Mouse (Mus musculus) megakaryocyte, embryonic 14.5 days (primary cell): ENCODE data around the gene Slc2a12. TPM values are rescaled to one million over a fixed set of nuclear protein-coding genes. Genes with fewer than 3 reads are reported as not detected.

Source experiments
- H3K27me3 ChIP-seq: replicated peaks from 2 replicates; pipeline ENCODE3; 2012; ENCODE audit warnings: inconsistent platforms
- H3K36me3 ChIP-seq: replicated peaks from 2 replicates; pipeline ENCODE3; 2012; ENCODE audit warnings: low read length, inconsistent platforms, mixed read lengths
- H3K4me1 ChIP-seq: 2 replicates; pipeline ENCODE4 v1.6.1; 2012; ENCODE audit warnings: inconsistent platforms
- H3K4me3 ChIP-seq: replicated peaks from 2 replicates; pipeline ENCODE3; 2012; ENCODE audit warnings: moderate library complexity, mild to moderate bottlenecking, inconsistent platforms
- H3K9me3 ChIP-seq: 2 replicates; pipeline ENCODE4 v1.6.1; 2012; ENCODE audit warnings: inconsistent platforms
- FLI1 ChIP-seq: IDR thresholded peaks from 2 replicates; pipeline ENCODE4 v1.6.1; 2012; ENCODE audit warnings: low read length, inconsistent platforms, mixed read lengths
- GATA1 ChIP-seq: IDR thresholded peaks from 3 replicates; pipeline ENCODE4 v1.6.1; 2012; ENCODE audit warnings: mixed read lengths, low read length, inconsistent platforms, borderline replicate concordance
- polyA plus RNA-seq: library from polyadenylated mRNA; stranded (reverse); fragments of >175 nt; gene quantifications from 2 replicates; pipeline ENCODE4 v1.2.3, GENCODE M21; 2012; ENCODE audit warnings: low replicate concordance; ENCODE audit not compliant: insufficient read depth

Gene Slc2a12
- polyA plus RNA-seq, 1 experiment: not detected

- Histone ChIP-seq H3K4me1 (peaks cover 24% of the 10 kb centered on the region), H3K27me3 (no peaks in the 10 kb centered on the region), H3K36me3 (peaks cover 45% of the 10 kb centered on the region), H3K9me3 (no peaks in the 10 kb centered on the region), H3K4me3 (peak overlapping the region; percentile 14)
- no peak for TF ChIP-seq GATA1
- no peak for TF ChIP-seq FLI1
Measured at GRCm38 (mm10) chr10:22699487-22700335, 54.9 kb downstream of the Slc2a12 start.

GRCm38 (mm10) chr10:22700773-22701172, 56.0 kb downstream of the Slc2a12 start:
- no peak for TF ChIP-seq GATA1
- no peak for TF ChIP-seq FLI1

GRCm38 (mm10) chr10:22701485-22702315, 56.9 kb downstream of the Slc2a12 start:
- H3K27me3 ChIP-seq: no peaks in the 10 kb centered on the region
- no peak for TF ChIP-seq FLI1
- no peak for TF ChIP-seq GATA1
- peaks cover 65% of the 10 kb centered on the region for H3K36me3 ChIP-seq

More at GRCm38 (mm10) chr10:22700773-22701172, 56.0 kb downstream of the Slc2a12 start:
- Histone ChIP-seq H3K27me3 (no peaks in the 10 kb centered on the region), H3K36me3 (peaks cover 56% of the 10 kb centered on the region), H3K4me3 (no peak overlapping the region), H3K4me1 (peaks cover 24% of the 10 kb centered on the region), H3K9me3 (no peaks in the 10 kb centered on the region)

GRCm38 (mm10) chr10:22703844-22704243, 59.0 kb downstream of the Slc2a12 start:
- peaks cover 86% of the 10 kb centered on the region for H3K36me3 ChIP-seq
- TF ChIP-seq GATA1 (no peak), FLI1 (no peak)

More at GRCm38 (mm10) chr10:22701485-22702315, 56.9 kb downstream of the Slc2a12 start:
- Histone ChIP-seq H3K4me1 (peaks cover 24% of the 10 kb centered on the region), H3K4me3 (no peak overlapping the region), H3K9me3 (no peaks in the 10 kb centered on the region)

GRCm38 (mm10) chr10:22708190-22708843, 63.5 kb downstream of the Slc2a12 start:
- no peak for TF ChIP-seq FLI1
- no peak for TF ChIP-seq GATA1
- no peak overlapping the region for H3K4me3 ChIP-seq
- H3K27me3 ChIP-seq: no peaks in the 10 kb centered on the region
- H3K4me1 ChIP-seq: peaks cover 13% of the 10 kb centered on the region
- H3K9me3 ChIP-seq: no peaks in the 10 kb centered on the region
- peaks cover 80% of the 10 kb centered on the region for H3K36me3 ChIP-seq

More at GRCm38 (mm10) chr10:22703844-22704243, 59.0 kb downstream of the Slc2a12 start:
- no peaks in the 10 kb centered on the region for H3K27me3 ChIP-seq
- no peak overlapping the region for H3K4me3 ChIP-seq
- no peaks in the 10 kb centered on the region for H3K9me3 ChIP-seq
- peaks cover 24% of the 10 kb centered on the region for H3K4me1 ChIP-seq

- no peak for TF ChIP-seq FLI1
- no peak for TF ChIP-seq GATA1
- H3K4me1 ChIP-seq: peaks cover 31% of the 10 kb centered on the region
- no peaks in the 10 kb centered on the region for H3K27me3 ChIP-seq
- H3K36me3 ChIP-seq: peaks cover 62% of the 10 kb centered on the region
- H3K4me3 ChIP-seq: no peak overlapping the region
- no peaks in the 10 kb centered on the region for H3K9me3 ChIP-seq
Measured at GRCm38 (mm10) chr10:22710173-22710777, 65.5 kb downstream of the Slc2a12 start.

GRCm38 (mm10) chr10:22712955-22713354, 68.1 kb downstream of the Slc2a12 start:
- Histone ChIP-seq H3K4me3 (no peak overlapping the region), H3K27me3 (no peaks in the 10 kb centered on the region), H3K9me3 (no peaks in the 10 kb centered on the region), H3K36me3 (peaks cover 35% of the 10 kb centered on the region), H3K4me1 (peaks cover 47% of the 10 kb centered on the region)
- TF ChIP-seq FLI1 (no peak), GATA1 (no peak)

- peaks cover 19% of the 10 kb centered on the region for H3K36me3 ChIP-seq
- peaks cover 58% of the 10 kb centered on the region for H3K4me1 ChIP-seq
- H3K4me3 ChIP-seq: no peak overlapping the region
- TF ChIP-seq GATA1 (no peak), FLI1 (no peak)
- H3K27me3 ChIP-seq: no peaks in the 10 kb centered on the region
- no peaks in the 10 kb centered on the region for H3K9me3 ChIP-seq
Measured at GRCm38 (mm10) chr10:22714520-22714919, 69.7 kb downstream of the Slc2a12 start.

GRCm38 (mm10) chr10:22718475-22718874, 73.7 kb downstream of the Slc2a12 start:
- TF ChIP-seq FLI1 (no peak), GATA1 (no peak)
- Histone ChIP-seq H3K27me3 (no peaks in the 10 kb centered on the region), H3K9me3 (no peaks in the 10 kb centered on the region), H3K4me1 (peaks cover 84% of the 10 kb centered on the region), H3K36me3 (no peaks in the 10 kb centered on the region), H3K4me3 (peak overlapping the region; percentile 38)
